Mouse (Mus musculus) CH12.LX (cell line): ENCODE measurements at regions not wholly inside any gene's neighbourhood (a gene's known extent, or its start where the extent isn't known, plus 50 kb on each side); places are given as distances from the start of the nearest gene placed in this dataset.

Source experiments
- CTCF ChIP-seq, 2 experiments: IDR thresholded peaks in 1 of 2; conservative IDR thresholded peaks in 1 of 2; 2 replicates each; pipeline ENCODE4 v1.5.1; 2011 to 2012; ENCODE audit warnings: low read depth in 2 of 2, low read length in 2 of 2, improper control_type of control experiment in 1 of 2, inconsistent platforms in 1 of 2, mild to moderate bottlenecking in 1 of 2, moderate library complexity in 1 of 2
- EP300 ChIP-seq: IDR thresholded peaks from 2 replicates; pipeline ENCODE4 v1.6.1; 2011; ENCODE audit warnings: low read length, improper control_type of control experiment
- ETS1 ChIP-seq: conservative IDR thresholded peaks from 2 replicates; pipeline ENCODE4 v1.6.1; 2012; ENCODE audit warnings: low read depth, mild to moderate bottlenecking, inconsistent platforms, low read length, improper control_type of control experiment, moderate library complexity
- HCFC1 ChIP-seq: IDR thresholded peaks from 2 replicates; pipeline ENCODE4 v1.6.1; 2012; ENCODE audit warnings: low read depth, mild to moderate bottlenecking, inconsistent platforms, low read length, improper control_type of control experiment
- KAT2A ChIP-seq: IDR thresholded peaks from 2 replicates; pipeline ENCODE4 v1.6.1; 2012; ENCODE audit warnings: low read length, improper control_type of control experiment, inconsistent platforms; ENCODE audit not compliant: insufficient replicate concordance
- MEF2A ChIP-seq: IDR thresholded peaks from 2 replicates; pipeline ENCODE4 v1.6.1; 2014; ENCODE audit warnings: low read depth, mild to moderate bottlenecking, inconsistent platforms, low read length, improper control_type of control experiment, borderline replicate concordance
- POLR2A ChIP-seq: IDR thresholded peaks from 2 replicates; pipeline ENCODE4 v1.6.1; 2011; ENCODE audit warnings: low read depth, mild to moderate bottlenecking, improper control_type of control experiment, low read length
- POLR2AphosphoS2 ChIP-seq: IDR thresholded peaks from 2 replicates; pipeline ENCODE4 v1.6.1; 2011; ENCODE audit warnings: low read depth, low read length, improper control_type of control experiment
- RCOR1 ChIP-seq: conservative IDR thresholded peaks from 2 replicates; pipeline ENCODE4 v1.6.1; 2012; ENCODE audit warnings: low read depth, mild to moderate bottlenecking, inconsistent platforms, low read length, improper control_type of control experiment
- SMC3 ChIP-seq: IDR thresholded peaks from 2 replicates; pipeline ENCODE4 v1.6.1; 2011; ENCODE audit warnings: low read depth, low read length, improper control_type of control experiment

DNA sequence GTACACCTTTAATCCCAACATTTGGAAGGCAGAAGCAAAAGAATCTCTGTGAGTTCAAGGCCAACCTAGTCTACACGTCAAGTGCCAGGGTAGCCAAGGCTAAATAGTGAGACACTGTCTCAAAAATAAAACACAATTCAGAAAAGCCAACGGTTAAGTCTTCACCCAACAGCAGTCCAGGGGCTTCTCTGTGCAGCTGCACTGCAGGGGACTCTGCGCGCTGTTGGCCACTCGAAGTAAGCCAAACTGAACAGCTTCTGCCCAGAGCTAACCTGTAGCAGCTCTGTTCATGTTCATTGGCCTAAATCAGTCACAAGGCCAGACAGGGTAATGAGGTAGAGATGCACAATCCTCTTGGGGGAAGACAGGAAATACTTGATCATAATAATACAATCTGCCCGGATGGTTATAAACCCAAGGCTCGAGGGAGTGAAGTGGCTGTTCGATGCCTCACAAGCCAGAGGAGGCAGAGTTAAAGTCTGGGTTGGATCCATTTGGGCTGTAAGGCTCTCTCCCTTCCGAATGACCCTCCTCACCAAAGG is 165.4 kb downstream of the Rab11fip4 start:
- TF ChIP-seq CTCF (conservative IDR thresholded peaks at IDR 0.05 in 1 of 2, IDR thresholded peaks at IDR 0.05 in 1 of 2; ENCODE audit: low read depth in 2 of 2, low read length in 2 of 2) (no peak), ETS1 (no peak), HCFC1 (no peak), POLR2A (no peak), MEF2A (no peak), KAT2A (no peak), RCOR1 (no peak), POLR2AphosphoS2 (no peak), EP300 (no peak), SMC3 (no peak)
